Mouse (Mus musculus): ENCODE results near the gene AC153137.1. TPM values are rescaled to one million over a fixed set of nuclear protein-coding genes. Genes with fewer than 3 reads are reported as not detected.

AC153137.1 gene
- total and polyA plus RNA-seq, 2 experiments, result not detected

GRCm38 (mm10) chr1:30945136-30945535 is 32.6 kb downstream of the AC153137.1 start:
- Histone ChIP-seq H3K79me2 (ENCODE audit: control insufficient read depth, insufficient read depth, low read length) (peaks cover 7% of the 10 kb centered on the region; the same call in 1 of the 2 replicates), H3K27me3 (ENCODE audit: control insufficient read depth, insufficient read depth, low read length) (no peaks in the 10 kb centered on the region), H3K4me1 (ENCODE audit: control insufficient read depth, insufficient read depth, low read length) (peaks cover 2% of the 10 kb centered on the region; the same call in 1 of the 2 replicates), H3K27ac (replicated peaks; ENCODE audit: insufficient read depth, low read depth, low read length) (no peak overlapping the region), H3K4me3 (ENCODE audit: insufficient read depth, low read depth, low read length) (no peak overlapping the region), H3K36me3 (ENCODE audit: control insufficient read depth, insufficient read depth, low read length) (peaks cover 31% of the 10 kb centered on the region), H3K9ac (ENCODE audit: low read depth, low read length) (no peak overlapping the region)
- 55% methylated on average over 6 of the region's 6 CpGs for WGBS
- no peak for TF ChIP-seq CTCF (IDR thresholded peaks at IDR 0.05; ENCODE audit: low read depth, low read length)
- no peak for TF ChIP-seq POLR2A (IDR thresholded peaks at IDR 0.05; ENCODE audit: extremely low read depth, insufficient read depth, low read length)
- DNase-seq (ENCODE audit: extremely low read depth, low read depth, low spot score), result no peak

- Histone ChIP-seq H3K4me1 (ENCODE audit: control insufficient read depth, insufficient read depth, low read length) (peaks cover 2% of the 10 kb centered on the region; the same call in 1 of the 2 replicates), H3K36me3 (ENCODE audit: control insufficient read depth, insufficient read depth, low read length) (peaks cover 28% of the 10 kb centered on the region), H3K4me3 (ENCODE audit: insufficient read depth, low read depth, low read length) (no peak overlapping the region), H3K9ac (ENCODE audit: low read depth, low read length) (no peak overlapping the region), H3K79me2 (ENCODE audit: control insufficient read depth, insufficient read depth, low read length) (no peaks in the 10 kb centered on the region), H3K27ac (replicated peaks; ENCODE audit: insufficient read depth, low read depth, low read length) (no peak overlapping the region), H3K27me3 (ENCODE audit: control insufficient read depth, insufficient read depth, low read length) (no peaks in the 10 kb centered on the region)
- DNase-seq (ENCODE audit: extremely low read depth, low read depth, low spot score), result no peak
- no peak for TF ChIP-seq POLR2A (IDR thresholded peaks at IDR 0.05; ENCODE audit: extremely low read depth, insufficient read depth, low read length)
- TF ChIP-seq CTCF (IDR thresholded peaks at IDR 0.05; ENCODE audit: low read depth, low read length), result no peak
- 57% methylated on average over 3 of the region's 3 CpGs for WGBS
Measured at GRCm38 (mm10) chr1:30940571-30940970, 37.2 kb downstream of the AC153137.1 start.

- H3K4me3 ChIP-seq (ENCODE audit: insufficient read depth, low read depth, low read length), result no peak overlapping the region
- no peak overlapping the region for H3K27ac ChIP-seq (replicated peaks; ENCODE audit: insufficient read depth, low read depth, low read length)
- no peak for DNase-seq (ENCODE audit: extremely low read depth, low read depth, low spot score)
- H3K79me2 ChIP-seq (ENCODE audit: control insufficient read depth, insufficient read depth, low read length), result no peaks in the 10 kb centered on the region
- H3K27me3 ChIP-seq (ENCODE audit: control insufficient read depth, insufficient read depth, low read length), result no peaks in the 10 kb centered on the region
- peaks cover 2% of the 10 kb centered on the region; the same call in 1 of the 2 replicates for H3K4me1 ChIP-seq (ENCODE audit: control insufficient read depth, insufficient read depth, low read length)
- peaks cover 9% of the 10 kb centered on the region for H3K36me3 ChIP-seq (ENCODE audit: control insufficient read depth, insufficient read depth, low read length)
- no peak overlapping the region for H3K9ac ChIP-seq (ENCODE audit: low read depth, low read length)
- WGBS, result 86% methylated on average over 7 of the region's 7 CpGs
- TF ChIP-seq POLR2A (IDR thresholded peaks at IDR 0.05; ENCODE audit: extremely low read depth, insufficient read depth, low read length) (no peak), CTCF (IDR thresholded peaks at IDR 0.05; ENCODE audit: low read depth, low read length) (no peak)
Measured at GRCm38 (mm10) chr1:30938392-30938791, 39.4 kb downstream of the AC153137.1 start.

GRCm38 (mm10) chr1:30937396-30937965 is 40.3 kb downstream of the AC153137.1 start:
- no peak for TF ChIP-seq CTCF (IDR thresholded peaks at IDR 0.05; ENCODE audit: low read depth, low read length)
- TF ChIP-seq POLR2A (IDR thresholded peaks at IDR 0.05; ENCODE audit: extremely low read depth, insufficient read depth, low read length), result no peak
- H3K79me2 ChIP-seq (ENCODE audit: control insufficient read depth, insufficient read depth, low read length), result no peaks in the 10 kb centered on the region
- peak; percentile 92 for DNase-seq (ENCODE audit: extremely low read depth, low read depth, low spot score)
- H3K27ac ChIP-seq (replicated peaks; ENCODE audit: insufficient read depth, low read depth, low read length), result no peak overlapping the region
- WGBS, result 26% methylated on average over 8 of the region's 8 CpGs
- peaks cover 2% of the 10 kb centered on the region; the same call in 1 of the 2 replicates for H3K4me1 ChIP-seq (ENCODE audit: control insufficient read depth, insufficient read depth, low read length)
- H3K36me3 ChIP-seq (ENCODE audit: control insufficient read depth, insufficient read depth, low read length), result peaks cover 6% of the 10 kb centered on the region; the same call in 1 of the 2 replicates
- no peaks in the 10 kb centered on the region for H3K27me3 ChIP-seq (ENCODE audit: control insufficient read depth, insufficient read depth, low read length)
- H3K4me3 ChIP-seq (ENCODE audit: insufficient read depth, low read depth, low read length), result no peak overlapping the region
- no peak overlapping the region for H3K9ac ChIP-seq (ENCODE audit: low read depth, low read length)

- 93% methylated on average over 2 of the region's 2 CpGs for WGBS
- H3K4me3 ChIP-seq (ENCODE audit: insufficient read depth, low read depth, low read length), result no peak overlapping the region
- TF ChIP-seq POLR2A (IDR thresholded peaks at IDR 0.05; ENCODE audit: extremely low read depth, insufficient read depth, low read length), result no peak
- no peak for TF ChIP-seq CTCF (IDR thresholded peaks at IDR 0.05; ENCODE audit: low read depth, low read length)
Measured at GRCm38 (mm10) chr1:30936488-30936887, 41.3 kb downstream of the AC153137.1 start.

GRCm38 (mm10) chr1:30930823-30931222 is 46.9 kb downstream of the AC153137.1 start:
- Histone ChIP-seq H3K79me2 (ENCODE audit: control insufficient read depth, insufficient read depth, low read length) (no peaks in the 10 kb centered on the region), H3K9ac (ENCODE audit: low read depth, low read length) (no peak overlapping the region), H3K36me3 (ENCODE audit: control insufficient read depth, insufficient read depth, low read length) (no peaks in the 10 kb centered on the region), H3K27me3 (ENCODE audit: control insufficient read depth, insufficient read depth, low read length) (no peaks in the 10 kb centered on the region), H3K4me3 (ENCODE audit: insufficient read depth, low read depth, low read length) (no peak overlapping the region), H3K4me1 (ENCODE audit: control insufficient read depth, insufficient read depth, low read length) (no peaks in the 10 kb centered on the region), H3K27ac (replicated peaks; ENCODE audit: insufficient read depth, low read depth, low read length) (no peak overlapping the region)
- TF ChIP-seq CTCF (IDR thresholded peaks at IDR 0.05; ENCODE audit: low read depth, low read length) (no peak), POLR2A (IDR thresholded peaks at IDR 0.05; ENCODE audit: extremely low read depth, insufficient read depth, low read length) (no peak)
- no peak for DNase-seq (ENCODE audit: extremely low read depth, low read depth, low spot score)
- WGBS, result 31% methylated on average over 2 of the region's 2 CpGs

More at GRCm38 (mm10) chr1:30936488-30936887, 41.3 kb downstream of the AC153137.1 start:
- H3K27me3 ChIP-seq (ENCODE audit: control insufficient read depth, insufficient read depth, low read length), result no peaks in the 10 kb centered on the region
- no peak for DNase-seq (ENCODE audit: extremely low read depth, low read depth, low spot score)
- peaks cover 6% of the 10 kb centered on the region; the same call in 1 of the 2 replicates for H3K36me3 ChIP-seq (ENCODE audit: control insufficient read depth, insufficient read depth, low read length)
- no peaks in the 10 kb centered on the region for H3K79me2 ChIP-seq (ENCODE audit: control insufficient read depth, insufficient read depth, low read length)
- H3K27ac ChIP-seq (replicated peaks; ENCODE audit: insufficient read depth, low read depth, low read length), result no peak overlapping the region
- peaks cover 2% of the 10 kb centered on the region; the same call in 1 of the 2 replicates for H3K4me1 ChIP-seq (ENCODE audit: control insufficient read depth, insufficient read depth, low read length)
- no peak overlapping the region for H3K9ac ChIP-seq (ENCODE audit: low read depth, low read length)
